Mouse (Mus musculus): ENCODE measurements around the gene Map10. TPM values are rescaled to one million over a fixed set of nuclear protein-coding genes. Genes with fewer than 3 reads are reported as not detected.

Map10 gene
- 5.1 and 5.8 TPM in 2 replicates for polyA plus RNA-seq (2012; rRNA removed)

- TF ChIP-seq POLR2A (IDR thresholded peaks at IDR 0.05; ENCODE audit: borderline replicate concordance, extremely low read depth, insufficient read depth, insufficient read length, poor library complexity, severe bottlenecking) (peak; percentile 62), CTCF (IDR thresholded peaks at IDR 0.05; ENCODE audit: borderline replicate concordance, extremely low read depth, insufficient read depth, insufficient read length) (no peak)
Measured at GRCm38 (mm10) chr8:125669700-125670195, at the start of gene Map10. Map10 (plus strand) TSS chr8:125669818.

GRCm38 (mm10) chr8:125620301-125620700 is 49.3 kb upstream of the Map10 start:
- TF ChIP-seq CTCF (IDR thresholded peaks at IDR 0.05; ENCODE audit: borderline replicate concordance, extremely low read depth, insufficient read depth, insufficient read length), result no peak
- no peak for TF ChIP-seq POLR2A (IDR thresholded peaks at IDR 0.05; ENCODE audit: borderline replicate concordance, extremely low read depth, insufficient read depth, insufficient read length, poor library complexity, severe bottlenecking)
- DNase-seq (ENCODE audit: low read depth), result no peak

More at GRCm38 (mm10) chr8:125669700-125670195, at the start of gene Map10:
- DNase-seq (ENCODE audit: low read depth), result peak; percentile 96

GRCm38 (mm10) chr8:125624287-125624686 is 45.3 kb upstream of the Map10 start:
- no peak for TF ChIP-seq CTCF (IDR thresholded peaks at IDR 0.05; ENCODE audit: borderline replicate concordance, extremely low read depth, insufficient read depth, insufficient read length)
- no peak for TF ChIP-seq POLR2A (IDR thresholded peaks at IDR 0.05; ENCODE audit: borderline replicate concordance, extremely low read depth, insufficient read depth, insufficient read length, poor library complexity, severe bottlenecking)
- no peak for DNase-seq (ENCODE audit: low read depth)

- TF ChIP-seq POLR2A (IDR thresholded peaks at IDR 0.05; ENCODE audit: borderline replicate concordance, extremely low read depth, insufficient read depth, insufficient read length, poor library complexity, severe bottlenecking), result no peak
- TF ChIP-seq CTCF (IDR thresholded peaks at IDR 0.05; ENCODE audit: borderline replicate concordance, extremely low read depth, insufficient read depth, insufficient read length), result no peak
- DNase-seq (ENCODE audit: low read depth), result no peak
Measured at GRCm38 (mm10) chr8:125626381-125626780, 43.2 kb upstream of the Map10 start.

GRCm38 (mm10) chr8:125628834-125629233 is 40.8 kb upstream of the Map10 start:
- TF ChIP-seq CTCF (IDR thresholded peaks at IDR 0.05; ENCODE audit: borderline replicate concordance, extremely low read depth, insufficient read depth, insufficient read length) (no peak), POLR2A (IDR thresholded peaks at IDR 0.05; ENCODE audit: borderline replicate concordance, extremely low read depth, insufficient read depth, insufficient read length, poor library complexity, severe bottlenecking) (no peak)
- DNase-seq (ENCODE audit: low read depth), result no peak

- TF ChIP-seq POLR2A (IDR thresholded peaks at IDR 0.05; ENCODE audit: borderline replicate concordance, extremely low read depth, insufficient read depth, insufficient read length, poor library complexity, severe bottlenecking) (no peak), CTCF (IDR thresholded peaks at IDR 0.05; ENCODE audit: borderline replicate concordance, extremely low read depth, insufficient read depth, insufficient read length) (no peak)
- no peak for DNase-seq (ENCODE audit: low read depth)
Measured at GRCm38 (mm10) chr8:125638411-125639058, 31.1 kb upstream of the Map10 start.

DNA sequence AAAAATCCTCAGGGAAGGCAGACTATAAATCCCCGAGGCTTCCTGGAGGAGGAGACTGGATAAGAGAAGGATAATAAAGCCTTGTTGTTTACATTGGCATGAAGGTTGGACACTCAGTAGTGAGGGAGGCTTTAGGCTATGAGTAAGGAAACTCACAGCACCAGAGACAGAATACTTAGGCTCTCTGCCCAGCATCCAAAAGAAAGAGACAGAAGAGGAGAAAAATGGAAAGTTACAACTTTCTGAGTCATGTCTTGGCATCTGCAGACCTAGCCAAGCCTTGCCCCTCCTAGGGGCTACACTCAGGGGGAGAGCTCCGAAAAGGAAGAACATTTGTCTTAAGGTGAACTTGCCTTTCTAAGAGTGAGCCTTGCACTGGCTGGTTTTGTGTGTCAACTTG is 30.0 kb upstream of the Map10 start:
- DNase-seq (ENCODE audit: low read depth), result no peak

DNA sequence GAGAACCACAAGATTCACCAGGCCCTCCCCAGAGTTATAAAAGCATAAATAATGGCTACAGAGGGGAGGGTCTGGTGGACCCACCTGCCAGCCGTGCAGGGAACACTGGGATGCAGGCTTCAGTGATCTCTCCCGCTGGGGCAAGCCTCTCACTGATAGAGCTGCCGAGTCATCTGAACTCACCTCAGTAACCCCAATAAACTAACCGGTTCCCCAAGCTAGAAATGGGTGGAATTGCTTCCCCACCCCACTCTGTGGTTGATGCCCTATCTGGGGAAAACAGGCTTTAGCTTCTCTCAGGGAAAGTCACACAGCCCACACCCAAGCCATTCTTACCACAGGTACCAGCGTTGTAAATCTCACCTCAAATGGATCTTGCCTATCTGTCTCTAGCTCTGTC is 28.9 kb upstream of the Map10 start:
- DNase-seq (ENCODE audit: low read depth), result no peak
- TF ChIP-seq POLR2A (IDR thresholded peaks at IDR 0.05; ENCODE audit: borderline replicate concordance, extremely low read depth, insufficient read depth, insufficient read length, poor library complexity, severe bottlenecking) (no peak), CTCF (IDR thresholded peaks at IDR 0.05; ENCODE audit: borderline replicate concordance, extremely low read depth, insufficient read depth, insufficient read length) (no peak)

More for the DNA sequence above, 30.0 kb upstream of the Map10 start:
- no peak for TF ChIP-seq CTCF (IDR thresholded peaks at IDR 0.05; ENCODE audit: borderline replicate concordance, extremely low read depth, insufficient read depth, insufficient read length)
- TF ChIP-seq POLR2A (IDR thresholded peaks at IDR 0.05; ENCODE audit: borderline replicate concordance, extremely low read depth, insufficient read depth, insufficient read length, poor library complexity, severe bottlenecking), result no peak

GRCm38 (mm10) chr8:125641808-125642207 is 27.8 kb upstream of the Map10 start:
- TF ChIP-seq CTCF (IDR thresholded peaks at IDR 0.05; ENCODE audit: borderline replicate concordance, extremely low read depth, insufficient read depth, insufficient read length) (no peak), POLR2A (IDR thresholded peaks at IDR 0.05; ENCODE audit: borderline replicate concordance, extremely low read depth, insufficient read depth, insufficient read length, poor library complexity, severe bottlenecking) (no peak)
- peak; percentile 93 for DNase-seq (ENCODE audit: low read depth)

DNA sequence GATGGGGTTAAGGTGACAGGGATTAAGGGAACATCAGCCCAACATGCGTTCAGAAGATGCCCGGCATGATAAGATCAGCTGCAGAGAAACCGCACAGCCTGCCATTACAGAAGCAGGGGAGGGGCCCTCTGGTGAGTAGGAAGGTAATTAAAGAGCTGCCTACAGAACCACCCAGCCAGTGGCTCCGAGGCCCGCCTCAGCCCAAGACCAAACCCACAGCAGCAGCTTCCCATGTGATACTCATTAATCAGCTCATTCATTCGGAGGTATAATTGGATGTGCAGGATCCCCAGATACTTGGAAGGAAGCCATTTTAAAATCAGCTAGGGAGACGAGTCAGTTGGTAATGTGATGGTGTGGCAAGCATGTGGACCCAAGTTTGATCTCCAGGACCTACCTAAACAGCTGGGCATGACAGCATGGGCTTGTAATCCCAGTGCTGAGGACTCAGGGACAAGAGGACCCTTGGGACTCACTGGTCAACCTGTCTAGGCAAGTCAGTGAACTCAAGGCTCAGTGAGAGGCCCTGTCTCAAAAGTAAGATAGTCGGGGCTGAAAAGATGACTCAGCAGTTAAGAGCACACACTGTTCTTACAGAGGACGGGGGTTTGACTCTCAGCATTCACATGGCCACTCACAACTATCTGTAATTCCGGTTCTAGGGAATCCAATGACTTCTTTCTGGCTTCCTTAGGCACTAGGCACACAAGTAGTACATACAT is 23.7 kb upstream of the Map10 start:
- peak; percentile 64 for DNase-seq (ENCODE audit: low read depth)
- TF ChIP-seq CTCF (IDR thresholded peaks at IDR 0.05; ENCODE audit: borderline replicate concordance, extremely low read depth, insufficient read depth, insufficient read length) (no peak), POLR2A (IDR thresholded peaks at IDR 0.05; ENCODE audit: borderline replicate concordance, extremely low read depth, insufficient read depth, insufficient read length, poor library complexity, severe bottlenecking) (no peak)

- DNase-seq (ENCODE audit: low read depth), result no peak
- TF ChIP-seq CTCF (IDR thresholded peaks at IDR 0.05; ENCODE audit: borderline replicate concordance, extremely low read depth, insufficient read depth, insufficient read length), result no peak
- no peak for TF ChIP-seq POLR2A (IDR thresholded peaks at IDR 0.05; ENCODE audit: borderline replicate concordance, extremely low read depth, insufficient read depth, insufficient read length, poor library complexity, severe bottlenecking)
Measured at GRCm38 (mm10) chr8:125649447-125649846, 20.2 kb upstream of the Map10 start.
